In the genomic region with DNA sequence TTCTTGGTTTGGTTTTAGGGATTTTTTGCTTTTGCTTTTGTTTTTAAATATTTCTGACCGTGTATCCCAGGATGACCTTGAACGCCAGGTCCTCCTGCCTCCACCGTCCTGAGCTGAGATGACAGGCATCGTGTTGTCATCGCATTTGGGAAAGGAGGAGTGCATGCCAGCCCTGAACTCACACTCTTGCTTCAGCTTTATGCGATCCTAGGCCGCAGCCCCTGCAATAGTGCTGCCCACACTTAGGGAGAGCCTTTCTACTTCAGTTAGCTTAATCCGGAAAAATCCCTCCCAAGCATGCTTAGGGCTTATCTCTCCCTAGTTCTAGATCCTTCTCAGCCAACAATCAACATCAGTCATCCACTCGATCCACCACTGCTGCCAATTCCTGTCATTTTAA, we compare ENCODE assay signal across 17 mouse cellular contexts. TPM values are rescaled to one million over a fixed set of nuclear protein-coding genes. Genes with fewer than 3 reads are reported as not detected.
"Had no signal": no experiment of that assay in that cellular context is flagged by ENCODE, and none has a peak within 500 bp of the region (broad histone marks: within the 10 kb centered on the region; RNA-seq: fewer than 3 reads in every experiment).

No protein-coding gene starts in this region.

- DNase-seq: cerebellum, adult 8-10 months; cerebellum, adult 9-10 months; cerebellum, adult 9-11 months; cerebellum, postnatal 10 days; cerebellum, postnatal 14 days; cerebellum, postnatal 25 days; cerebellum, postnatal 36 days; embryo, embryonic 11 days; forebrain, postnatal 0 days; gastrocnemius, adult 2 months; gastrocnemius, postnatal 10 days; gastrocnemius, postnatal 14 days; gastrocnemius, postnatal 25 days; gastrocnemius, postnatal 36 days; heart, adult 18-20 months had no signal

RNA-seq across cellular contexts. Expression of a gene that starts 34.1 kb away (rescaled TPM):
- total RNA-seq: common myeloid progenitor, adult 5-6 weeks; granulocyte monocyte progenitor cell, adult 5-6 weeks had no signal
